Mouse (Mus musculus): ENCODE data around the gene D230025D16Rik. TPM values are rescaled to one million over a fixed set of nuclear protein-coding genes. Genes with fewer than 3 reads are reported as not detected.
A peak's percentile ranks its signal among the peaks of the same experiment; 100 is the strongest.

Gene D230025D16Rik
- total and polyA plus RNA-seq, 2 experiments from 2014 or later = 25.5 to 40.7 TPM

DNA sequence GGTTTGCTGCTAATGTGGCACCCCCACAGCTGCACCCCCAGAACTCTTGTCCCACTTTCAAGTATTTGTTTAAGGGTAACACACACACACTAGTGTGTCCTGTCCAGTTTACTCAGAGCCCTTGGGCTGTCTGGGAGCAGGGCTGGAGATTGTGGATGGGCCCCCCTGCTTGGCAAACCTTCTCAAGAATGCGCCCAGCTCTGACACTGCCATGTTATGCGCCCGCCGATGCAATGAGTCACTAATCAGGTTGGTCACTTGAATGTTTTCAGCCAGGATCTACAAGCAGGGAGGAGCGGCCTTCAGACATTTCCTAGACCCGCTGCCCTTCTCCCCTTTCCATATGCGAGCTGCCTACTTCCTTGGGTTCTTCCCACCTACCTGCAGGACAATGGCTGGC, 67.5 kb downstream of the D230025D16Rik start:
- no peak overlapping the region for H3K4me2 ChIP-seq (ENCODE audit: low read depth)
- no peak overlapping the region for H3K9ac ChIP-seq
- no peak for TF ChIP-seq CTCF (IDR thresholded peaks at IDR 0.05; ENCODE audit: low read depth)
- no peaks in the 10 kb centered on the region for H3K36me3 ChIP-seq (ENCODE audit: insufficient read depth)
- no peak overlapping the region for H3K27ac ChIP-seq (ENCODE audit: low read depth, low read length)
- peaks cover 17% of the 10 kb centered on the region for H3K4me1 ChIP-seq (ENCODE audit: insufficient read depth)
- 87% methylated on average over 7 of the region's 7 CpGs for WGBS
- ATAC-seq (no peak), DNase-seq (no peak)
- no peak overlapping the region for H3K4me3 ChIP-seq (ENCODE audit: low read depth, low read length)
- H3K9me3 ChIP-seq (ENCODE audit: low read length) = no peaks in the 10 kb centered on the region
- H3K27me3 ChIP-seq (ENCODE audit: insufficient read depth, low read length) = no peaks in the 10 kb centered on the region

DNA sequence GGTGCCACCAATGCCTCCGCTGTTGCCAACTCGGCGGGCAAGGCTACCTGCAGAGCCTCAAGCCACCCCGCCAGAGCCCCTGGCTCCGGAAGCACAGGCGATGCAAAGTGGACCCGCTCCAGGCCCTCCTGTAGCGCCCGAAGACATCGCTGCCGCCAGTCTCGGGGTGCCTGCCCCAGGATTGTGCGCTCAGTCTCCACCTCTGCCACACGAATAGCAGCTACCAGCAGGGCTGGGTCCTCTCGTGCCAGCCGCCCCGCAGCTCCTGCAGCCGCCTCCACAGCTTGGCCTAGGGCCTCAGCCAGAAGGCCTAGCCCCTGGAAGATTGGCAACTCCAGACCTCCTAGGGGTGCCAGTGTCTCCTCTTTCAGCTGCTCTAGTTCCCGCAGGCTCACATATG, 68.5 kb downstream of the D230025D16Rik start:
- Histone ChIP-seq H3K36me3 (ENCODE audit: insufficient read depth) (no peaks in the 10 kb centered on the region), H3K27me3 (ENCODE audit: insufficient read depth, low read length) (no peaks in the 10 kb centered on the region), H3K27ac (ENCODE audit: low read depth, low read length) (no peak overlapping the region), H3K9me3 (ENCODE audit: low read length) (no peaks in the 10 kb centered on the region), H3K4me1 (ENCODE audit: insufficient read depth) (peaks cover 16% of the 10 kb centered on the region), H3K9ac (no peak overlapping the region), H3K4me2 (ENCODE audit: low read depth) (no peak overlapping the region), H3K4me3 (ENCODE audit: low read depth, low read length) (no peak overlapping the region)
- no peak for TF ChIP-seq CTCF (IDR thresholded peaks at IDR 0.05; ENCODE audit: low read depth)
- no peak for ATAC-seq
- 74% methylated on average over 19 of the region's 19 CpGs for WGBS
- DNase-seq = no peak

DNA sequence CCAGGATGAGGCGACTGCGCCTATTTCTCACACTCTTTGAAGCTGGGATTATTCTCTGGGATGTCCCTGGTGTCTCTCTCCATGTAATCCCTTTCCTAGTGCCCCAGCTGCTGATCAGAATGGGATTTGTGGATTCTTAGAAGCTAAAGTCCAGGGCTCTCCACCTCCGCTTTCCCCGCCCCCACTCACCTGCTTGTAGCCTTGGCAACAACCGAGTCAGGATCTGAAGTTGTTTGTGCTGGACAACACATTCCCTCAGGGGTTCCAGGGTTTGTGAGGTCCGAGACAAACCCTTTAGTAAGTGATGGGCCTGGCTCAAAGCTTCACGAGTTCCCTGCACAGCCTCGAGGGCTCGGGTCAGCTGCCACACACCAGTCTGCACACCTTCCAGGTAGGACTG, 69.8 kb downstream of the D230025D16Rik start:
- ATAC-seq (no peak), DNase-seq (no peak)
- no peak overlapping the region for H3K27ac ChIP-seq (ENCODE audit: low read depth, low read length)
- WGBS = 61% methylated on average over 9 of the region's 9 CpGs
- H3K9ac ChIP-seq = no peak overlapping the region
- peaks cover 22% of the 10 kb centered on the region for H3K4me1 ChIP-seq (ENCODE audit: insufficient read depth)
- H3K27me3 ChIP-seq (ENCODE audit: insufficient read depth, low read length) = no peaks in the 10 kb centered on the region
- H3K9me3 ChIP-seq (ENCODE audit: low read length) = no peaks in the 10 kb centered on the region
- TF ChIP-seq CTCF (IDR thresholded peaks at IDR 0.05; ENCODE audit: low read depth) = no peak
- H3K4me3 ChIP-seq (ENCODE audit: low read depth, low read length) = no peak overlapping the region
- H3K36me3 ChIP-seq (ENCODE audit: insufficient read depth) = peaks cover under 1% of the 10 kb centered on the region
- H3K4me2 ChIP-seq (ENCODE audit: low read depth) = no peak overlapping the region

DNA sequence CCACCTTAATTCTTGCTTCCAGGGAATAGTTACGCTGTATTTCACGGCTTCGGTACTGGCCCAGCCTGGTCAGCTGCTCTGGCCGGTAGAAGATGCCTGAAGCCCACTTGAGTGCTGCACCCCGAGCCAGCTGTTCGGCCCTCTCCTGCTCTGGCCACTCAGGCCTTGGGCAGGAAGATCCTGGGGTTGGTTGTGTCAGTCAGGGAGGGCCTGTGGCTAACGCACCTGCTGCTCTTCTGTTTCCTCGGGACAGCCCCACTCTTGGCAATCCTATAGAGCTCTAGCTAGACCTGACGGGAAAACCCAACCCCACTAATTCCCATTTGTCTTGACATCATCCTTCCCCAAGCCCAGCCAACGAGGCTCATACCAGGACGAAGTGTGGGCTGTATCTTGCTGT, 70.3 kb downstream of the D230025D16Rik start:
- no peak for DNase-seq
- no peaks in the 10 kb centered on the region for H3K9me3 ChIP-seq (ENCODE audit: low read length)
- TF ChIP-seq CTCF (IDR thresholded peaks at IDR 0.05; ENCODE audit: low read depth) = no peak
- H3K9ac ChIP-seq = no peak overlapping the region
- no peak overlapping the region for H3K27ac ChIP-seq (ENCODE audit: low read depth, low read length)
- H3K4me2 ChIP-seq (ENCODE audit: low read depth) = no peak overlapping the region
- H3K27me3 ChIP-seq (ENCODE audit: insufficient read depth, low read length) = no peaks in the 10 kb centered on the region
- WGBS = 72% methylated on average over 11 of the region's 11 CpGs
- ATAC-seq = no peak
- H3K4me3 ChIP-seq (ENCODE audit: low read depth, low read length) = no peak overlapping the region
- peaks cover 19% of the 10 kb centered on the region for H3K4me1 ChIP-seq (ENCODE audit: insufficient read depth)
- peaks cover 5% of the 10 kb centered on the region for H3K36me3 ChIP-seq (ENCODE audit: insufficient read depth)

DNA sequence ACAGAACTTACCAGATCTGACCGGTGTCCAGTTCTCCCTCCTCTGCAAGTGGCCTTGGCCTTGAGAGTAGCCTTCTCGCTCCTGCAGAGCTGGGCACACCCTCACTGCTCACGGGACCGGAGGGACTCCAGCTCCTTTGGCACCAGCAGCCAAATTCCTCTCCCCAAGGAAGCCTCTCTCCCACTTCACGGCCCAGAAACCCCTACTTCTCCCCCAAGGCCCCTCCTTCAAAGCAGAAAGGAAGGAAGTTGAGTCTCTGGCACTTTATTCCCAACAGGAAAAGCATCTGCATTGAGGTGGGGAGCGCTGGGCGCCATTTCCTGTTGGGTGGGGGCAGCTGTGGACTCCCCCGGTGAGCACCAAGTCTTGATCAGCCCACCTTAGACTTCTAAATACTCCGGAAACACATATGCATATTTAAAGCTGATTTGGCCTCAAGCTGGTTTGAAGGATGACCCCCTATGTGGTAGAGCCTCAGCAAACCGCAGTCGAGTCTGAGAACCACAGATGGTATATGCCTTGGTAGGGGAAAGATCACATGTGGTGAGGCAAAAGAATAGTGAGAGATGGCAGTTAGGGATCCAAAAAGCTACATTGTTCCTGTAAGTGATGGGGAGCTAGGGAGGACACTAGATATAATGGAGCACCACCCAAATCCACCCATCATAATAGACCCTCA, 71.1 kb downstream of the D230025D16Rik start, which contains the start of gene Exoc3l:
Gene Exoc3l (minus strand): TSS at position 207 of the 679 bp plus-strand sequence.
- Histone ChIP-seq H3K9me3 (ENCODE audit: low read length) (no peaks in the 10 kb centered on the region), H3K36me3 (ENCODE audit: insufficient read depth) (peaks cover 13% of the 10 kb centered on the region), H3K9ac (no peak within 1 kb of the TSS; the same call in 1 of the 2 replicates), H3K27me3 (ENCODE audit: insufficient read depth, low read length) (no peaks in the 10 kb centered on the region), H3K4me3 (ENCODE audit: low read depth, low read length) (no peak within 1 kb of the TSS), H3K4me1 (ENCODE audit: insufficient read depth) (peaks cover 11% of the 10 kb centered on the region; the same call in 1 of the 2 replicates), H3K4me2 (ENCODE audit: low read depth) (peak within 1 kb of the TSS; percentile 89; the same call in 1 of the 2 replicates), H3K27ac (ENCODE audit: low read depth, low read length) (no peak within 1 kb of the TSS)
- no peak for DNase-seq
- TF ChIP-seq CTCF (IDR thresholded peaks at IDR 0.05; ENCODE audit: low read depth) = no peak
- WGBS = 76% methylated on average over 11 of the region's 11 CpGs
- ATAC-seq = no peak

DNA sequence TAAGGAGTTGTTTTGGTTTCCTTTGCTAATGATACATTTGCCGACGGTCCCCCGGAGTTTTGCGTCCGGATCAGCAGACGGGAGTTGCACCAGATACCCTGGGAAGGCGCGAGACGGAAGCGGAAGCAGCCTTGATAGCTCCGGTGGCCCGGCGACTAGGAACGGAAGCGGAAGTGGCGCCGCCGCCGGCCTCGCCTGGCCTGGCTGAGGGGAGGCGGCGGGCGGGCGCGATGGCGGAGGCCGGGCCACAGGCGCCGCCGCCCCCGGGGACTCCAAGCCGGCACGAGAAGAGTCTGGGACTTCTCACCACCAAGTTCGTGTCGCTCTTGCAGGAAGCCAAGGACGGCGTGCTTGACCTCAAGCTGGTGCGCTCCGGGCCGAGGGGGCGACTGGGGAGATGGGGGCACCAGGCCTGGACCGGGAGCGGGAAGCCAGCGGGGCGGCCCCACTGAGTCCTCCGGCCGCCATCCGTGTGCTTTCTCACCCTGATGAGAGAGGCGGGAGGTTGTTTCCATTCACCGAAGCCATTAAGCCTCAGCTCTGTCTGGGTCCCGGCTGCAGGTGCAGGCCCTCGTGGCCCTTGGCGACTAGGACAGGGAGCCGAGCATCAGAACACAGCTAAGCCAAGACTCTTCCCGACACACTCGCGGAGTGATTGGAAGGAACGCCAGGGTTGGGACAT, 72.7 kb downstream of the D230025D16Rik start, which contains the start of gene E2f4:
Gene E2f4 (plus strand): TSS at position 153 of the 682 bp plus-strand sequence.
- ATAC-seq (peak; percentile 97), DNase-seq (peak; percentile 93)
- Histone ChIP-seq H3K27ac (ENCODE audit: low read depth, low read length) (peak within 1 kb of the TSS; percentile 75), H3K4me2 (ENCODE audit: low read depth) (peak within 1 kb of the TSS; percentile 89), H3K27me3 (ENCODE audit: insufficient read depth, low read length) (no peaks in the 10 kb centered on the region), H3K36me3 (ENCODE audit: insufficient read depth) (peaks cover 27% of the 10 kb centered on the region), H3K4me3 (ENCODE audit: low read depth, low read length) (peak within 1 kb of the TSS; percentile 96), H3K4me1 (ENCODE audit: insufficient read depth) (0 out of 2 replicates have a peak, but pooled peaks cover 9% of the 10 kb centered on the region), H3K9me3 (ENCODE audit: low read length) (no peaks in the 10 kb centered on the region), H3K9ac (peak within 1 kb of the TSS; percentile 95)
- under 1% methylated on average over 58 of the region's 58 CpGs for WGBS
- no peak for TF ChIP-seq CTCF (IDR thresholded peaks at IDR 0.05; ENCODE audit: low read depth)

Data from forebrain, postnatal 0 days (tissue).